Mouse (Mus musculus) forebrain, postnatal 0 days (tissue): Measurements from ENCODE around the gene Sh3bp5l. TPM values are rescaled to one million over a fixed set of nuclear protein-coding genes. Genes with fewer than 3 reads are reported as not detected.
A peak's percentile ranks its signal among the peaks of the same experiment; 100 is the strongest.

ENCODE experiments used
- ATAC-seq: fragments of 200-750 bp; cut with Nextera tagmentation; 2 replicates; pipeline ENCODE4 v1.8.0; 2017; ENCODE audit warnings: mild to moderate bottlenecking, moderate library complexity
- DNase-seq: peaks from one replicate; pipeline ENCODE4 v3.0.0-alpha.2; 2015
- H3K27ac ChIP-seq: fragments of 300-500 bp; sonication (generic); 2 replicates; pipeline ENCODE4 v1.5.1; 2014; ENCODE audit warnings: low read depth, mild to moderate bottlenecking, antibody characterized with exemption, low read length, moderate library complexity, mixed read lengths
- H3K27me3 ChIP-seq: fragments of 300-500 bp; sonication (generic); 2 replicates; pipeline ENCODE4 v1.6.1; 2014; ENCODE audit warnings: mild to moderate bottlenecking, low read length, mixed read lengths; ENCODE audit not compliant: insufficient read depth
- H3K36me3 ChIP-seq: fragments of 300-500 bp; sonication (generic); 2 replicates; pipeline ENCODE4 v1.6.1; 2014; ENCODE audit warnings: mild to moderate bottlenecking, moderate library complexity; ENCODE audit not compliant: insufficient read depth
- H3K4me1 ChIP-seq: fragments of 300-500 bp; sonication (generic); 2 replicates; pipeline ENCODE4 v1.6.1; 2014; ENCODE audit warnings: antibody characterized with exemption; ENCODE audit not compliant: insufficient read depth
- H3K4me2 ChIP-seq: fragments of 300-500 bp; sonication (generic); 2 replicates; pipeline ENCODE4 v1.6.1; 2014; ENCODE audit warnings: low read depth, mild to moderate bottlenecking, moderate library complexity
- H3K4me3 ChIP-seq: fragments of 300-500 bp; sonication (generic); 2 replicates; pipeline ENCODE4 v1.5.1; 2014; ENCODE audit warnings: low read depth, low read length, mixed read lengths
- H3K9ac ChIP-seq: fragments of 300-500 bp; sonication (generic); 2 replicates; pipeline ENCODE4 v1.6.1; 2014; ENCODE audit warnings: mild to moderate bottlenecking
- H3K9me3 ChIP-seq: fragments of 300-500 bp; sonication (generic); 2 replicates; pipeline ENCODE4 v1.6.1; 2016; ENCODE audit warnings: low read length
- CTCF ChIP-seq: sonication (generic); IDR thresholded peaks from 2 replicates; pipeline ENCODE4 v1.5.1; 2016; ENCODE audit warnings: antibody characterized with exemption, control low read depth, low read depth
- WGBS: fragments of 180-500 bp; shearing (Covaris S2); extraction: QIAGEN DNeasy Blood & Tissue Kit; methylation state at CpG from one replicate; pipeline ENCODE4 v1.1.7; 2014; 5-methylcytosine and 5-hydroxymethylcytosine counted together
- polyA plus RNA-seq: library from polyadenylated mRNA; unstranded; fragments of >200 nt; fragmentation: Nextera tagmentation; extraction: Ambion mirVana; gene quantifications from 2 replicates; pipeline ENCODE4 v1.2.1, GENCODE M21; 2015
- total RNA-seq: library from RNA; depleted of rRNA; stranded (reverse); fragments of >200 nt; gene quantifications from 2 replicates; pipeline ENCODE4 v1.2.3, GENCODE M21; 2014; rRNA removed

Gene Sh3bp5l
- total RNA-seq (43.1 and 44.3 TPM in 2 replicates), polyA plus RNA-seq (35.8 and 44.9 TPM in 2 replicates)

GRCm38 (mm10) chr11:58330276-58331148 is at the start of gene Sh3bp5l, which contains the start of gene Zfp672:
TSS of gene Sh3bp5l (plus strand) at chr11:58330724.
TSS of gene Zfp672 (minus strand) at chr11:58330339.
- peak within 1 kb of the TSS; percentile 73 for H3K4me3 ChIP-seq
- no peaks in the 10 kb centered on the region for H3K27me3 ChIP-seq
- H3K9ac ChIP-seq, result peak within 1 kb of the TSS; percentile 73
- 0 out of 2 replicates have a peak, but pooled peaks have one; percentile 18 for TF ChIP-seq CTCF
- ATAC-seq (peak; percentile 97), DNase-seq (peak; percentile 98)
- peaks cover 12% of the 10 kb centered on the region; the same call in 1 of the 2 replicates for H3K36me3 ChIP-seq
- peak within 1 kb of the TSS; percentile 78 for H3K27ac ChIP-seq
- under 1% methylated on average over 52 of the region's 52 CpGs for WGBS
- H3K9me3 ChIP-seq, result no peaks in the 10 kb centered on the region
- peak within 1 kb of the TSS; percentile 87 for H3K4me2 ChIP-seq
- H3K4me1 ChIP-seq, result peaks cover 26% of the 10 kb centered on the region

- WGBS, result 88% methylated on average over 13 of the region's 13 CpGs
- no peaks in the 10 kb centered on the region for H3K4me1 ChIP-seq
- H3K9me3 ChIP-seq, result no peaks in the 10 kb centered on the region
- ATAC-seq (no peak), DNase-seq (no peak)
- no peak overlapping the region for H3K9ac ChIP-seq
- no peak overlapping the region for H3K4me3 ChIP-seq
- H3K27me3 ChIP-seq, result no peaks in the 10 kb centered on the region; the same call in 1 of the 2 replicates
- no peak overlapping the region for H3K4me2 ChIP-seq
- no peaks in the 10 kb centered on the region for H3K36me3 ChIP-seq
- no peak for TF ChIP-seq CTCF
- H3K27ac ChIP-seq, result no peak overlapping the region
These were observed 48.5 kb upstream of the Sh3bp5l start for GRCm38 (mm10) chr11:58281970-58282496.

- DNase-seq, result no peak
- WGBS, result 88% methylated on average over 5 of the region's 5 CpGs
- Histone ChIP-seq H3K27me3 (no peaks in the 10 kb centered on the region; the same call in 1 of the 2 replicates), H3K9ac (no peak overlapping the region), H3K4me3 (no peak overlapping the region), H3K36me3 (no peaks in the 10 kb centered on the region), H3K9me3 (no peaks in the 10 kb centered on the region), H3K27ac (no peak overlapping the region), H3K4me1 (no peaks in the 10 kb centered on the region), H3K4me2 (no peak overlapping the region)
- ATAC-seq, result no peak
- TF ChIP-seq CTCF, result no peak
These were observed 48.0 kb upstream of the Sh3bp5l start for GRCm38 (mm10) chr11:58282518-58282917.

- no peaks in the 10 kb centered on the region for H3K9me3 ChIP-seq
- no peaks in the 10 kb centered on the region for H3K4me1 ChIP-seq
- H3K9ac ChIP-seq, result no peak overlapping the region
- H3K4me2 ChIP-seq, result no peak overlapping the region
- H3K36me3 ChIP-seq, result no peaks in the 10 kb centered on the region
- no peak for ATAC-seq
- TF ChIP-seq CTCF, result no peak
- no peaks in the 10 kb centered on the region for H3K27me3 ChIP-seq
- 77% methylated on average over 9 of the region's 9 CpGs for WGBS
- no peak overlapping the region for H3K4me3 ChIP-seq
- H3K27ac ChIP-seq, result no peak overlapping the region
- DNase-seq, result no peak
These were observed 40.4 kb upstream of the Sh3bp5l start for GRCm38 (mm10) chr11:58289992-58290682.

GRCm38 (mm10) chr11:58290812-58291211 is 39.7 kb upstream of the Sh3bp5l start:
- no peaks in the 10 kb centered on the region for H3K27me3 ChIP-seq
- no peak overlapping the region for H3K4me3 ChIP-seq
- ATAC-seq (no peak), DNase-seq (no peak)
- H3K27ac ChIP-seq, result no peak overlapping the region
- no peaks in the 10 kb centered on the region for H3K36me3 ChIP-seq
- H3K4me2 ChIP-seq, result no peak overlapping the region
- 83% methylated on average over 4 of the region's 4 CpGs for WGBS
- no peaks in the 10 kb centered on the region for H3K4me1 ChIP-seq
- H3K9me3 ChIP-seq, result no peaks in the 10 kb centered on the region
- no peak for TF ChIP-seq CTCF
- H3K9ac ChIP-seq, result no peak overlapping the region

- no peak overlapping the region for H3K4me2 ChIP-seq
- no peaks in the 10 kb centered on the region for H3K9me3 ChIP-seq
- no peak overlapping the region for H3K4me3 ChIP-seq
- WGBS, result 62% methylated on average over 4 of the region's 4 CpGs
- H3K4me1 ChIP-seq, result no peaks in the 10 kb centered on the region
- no peak for TF ChIP-seq CTCF
- no peak for DNase-seq
- H3K27me3 ChIP-seq, result no peaks in the 10 kb centered on the region
- no peak for ATAC-seq
- H3K36me3 ChIP-seq, result no peaks in the 10 kb centered on the region
- no peak overlapping the region for H3K27ac ChIP-seq
- no peak overlapping the region for H3K9ac ChIP-seq
These were observed 37.7 kb upstream of the Sh3bp5l start for GRCm38 (mm10) chr11:58292791-58293190.

GRCm38 (mm10) chr11:58297396-58297795 is 33.1 kb upstream of the Sh3bp5l start:
- Histone ChIP-seq H3K9ac (no peak overlapping the region), H3K4me2 (no peak overlapping the region), H3K4me3 (no peak overlapping the region), H3K27ac (no peak overlapping the region), H3K27me3 (no peaks in the 10 kb centered on the region), H3K9me3 (no peaks in the 10 kb centered on the region), H3K36me3 (no peaks in the 10 kb centered on the region), H3K4me1 (no peaks in the 10 kb centered on the region)
- TF ChIP-seq CTCF, result no peak
- WGBS, result 32% methylated on average over 6 of the region's 6 CpGs
- ATAC-seq, result no peak
- DNase-seq, result no peak
